Mouse (Mus musculus): Measurements from ENCODE around the gene Nfia.

Nfia gene

GRCm38 (mm10) chr4:98057246-98057645 is 284.7 kb downstream of the Nfia start:
- DNase-seq (ENCODE audit: low read depth, low spot score), result peak; percentile 12

- no peak for DNase-seq (ENCODE audit: low read depth, low spot score)
Observed at GRCm38 (mm10) chr4:98057721-98058120, 285.2 kb downstream of the Nfia start.

- DNase-seq (ENCODE audit: low read depth, low spot score), result no peak
Observed at GRCm38 (mm10) chr4:98058182-98058581, 285.6 kb downstream of the Nfia start.

GRCm38 (mm10) chr4:98060601-98061000 is 288.1 kb downstream of the Nfia start:
- DNase-seq (ENCODE audit: low read depth, low spot score), result no peak

- no peak for DNase-seq (ENCODE audit: low read depth, low spot score)
Observed at GRCm38 (mm10) chr4:98061086-98061485, 288.6 kb downstream of the Nfia start.

GRCm38 (mm10) chr4:98063280-98063679 is 290.7 kb downstream of the Nfia start:
- DNase-seq (ENCODE audit: low read depth, low spot score), result no peak

GRCm38 (mm10) chr4:98076106-98076505 is 303.6 kb downstream of the Nfia start:
- DNase-seq (ENCODE audit: low read depth, low spot score), result no peak

GRCm38 (mm10) chr4:98076624-98077023 is 304.1 kb downstream of the Nfia start:
- DNase-seq (ENCODE audit: low read depth, low spot score), result peak; percentile 50

- peak; percentile 38 for DNase-seq (ENCODE audit: low read depth, low spot score)
Observed at GRCm38 (mm10) chr4:98080586-98080985, 308.1 kb downstream of the Nfia start.

- no peak for DNase-seq (ENCODE audit: low read depth, low spot score)
Observed at GRCm38 (mm10) chr4:98081962-98082361, 309.4 kb downstream of the Nfia start.

- DNase-seq (ENCODE audit: low read depth, low spot score), result no peak
Observed at GRCm38 (mm10) chr4:98082512-98082911, 310.0 kb downstream of the Nfia start.

- DNase-seq (ENCODE audit: low read depth, low spot score), result peak; percentile 33
Observed at GRCm38 (mm10) chr4:98085060-98085459, 312.5 kb downstream of the Nfia start.

- no peak for DNase-seq (ENCODE audit: low read depth, low spot score)
Observed at GRCm38 (mm10) chr4:98086976-98087375, 314.4 kb downstream of the Nfia start.

GRCm38 (mm10) chr4:98089985-98090384 is 317.5 kb downstream of the Nfia start:
- DNase-seq (ENCODE audit: low read depth, low spot score), result no peak

- no peak for DNase-seq (ENCODE audit: low read depth, low spot score)
Observed at GRCm38 (mm10) chr4:98090586-98090985, 318.1 kb downstream of the Nfia start.

GRCm38 (mm10) chr4:98091368-98091827 is 318.9 kb downstream of the Nfia start:
- DNase-seq (ENCODE audit: low read depth, low spot score), result peak; percentile 47

GRCm38 (mm10) chr4:98091901-98092472 is 319.5 kb downstream of the Nfia start:
- DNase-seq (ENCODE audit: low read depth, low spot score), result no peak

GRCm38 (mm10) chr4:98094112-98094805 is 321.7 kb downstream of the Nfia start:
- no peak for DNase-seq (ENCODE audit: low read depth, low spot score)

GRCm38 (mm10) chr4:98095060-98095459 is 322.5 kb downstream of the Nfia start:
- no peak for DNase-seq (ENCODE audit: low read depth, low spot score)

- DNase-seq (ENCODE audit: low read depth, low spot score), result no peak
Observed at GRCm38 (mm10) chr4:98097013-98097566, 324.6 kb downstream of the Nfia start.

GRCm38 (mm10) chr4:98098663-98099062 is 326.1 kb downstream of the Nfia start:
- no peak for DNase-seq (ENCODE audit: low read depth, low spot score)

GRCm38 (mm10) chr4:98099433-98099832 is 326.9 kb downstream of the Nfia start:
- no peak for DNase-seq (ENCODE audit: low read depth, low spot score)
